Mouse (Mus musculus) megakaryocyte, embryonic 14.5 days (primary cell): Measurements from ENCODE around the gene Zfp219.

ENCODE experiments used
- FLI1 ChIP-seq: IDR thresholded peaks from 2 replicates; pipeline ENCODE4 v1.6.1; 2012; ENCODE audit warnings: low read length, inconsistent platforms, mixed read lengths
- GATA1 ChIP-seq: IDR thresholded peaks from 3 replicates; pipeline ENCODE4 v1.6.1; 2012; ENCODE audit warnings: mixed read lengths, low read length, inconsistent platforms, borderline replicate concordance

- TF ChIP-seq GATA1 (no peak), FLI1 (no peak)
Measured at GRCm38 (mm10) chr14:51987177-51987576, 33.4 kb downstream of the Zfp219 start.
